Mouse (Mus musculus): ENCODE results near the gene Slc26a9. TPM values are rescaled to one million over a fixed set of nuclear protein-coding genes. Genes with fewer than 3 reads are reported as not detected.

Gene Slc26a9
- polyA plus RNA-seq (2012; ENCODE audit: low replicate concordance): not detected in 2 replicates

GRCm38 (mm10) chr1:131743868-131744464 is at the start of gene Slc26a9:
Slc26a9 (plus strand) TSS chr1:131744022.

GRCm38 (mm10) chr1:131797202-131797909 is 53.5 kb downstream of the Slc26a9 start, which contains the start of gene Pm20d1:
Pm20d1 (plus strand) TSS chr1:131797381.

Other genes starting within 250 kb of the Slc26a9 start
- 4.0 and 13.7 TPM in 2 replicates for gene Srgap2, start 216.7 kb upstream of the Slc26a9 start, polyA plus RNA-seq (2012; ENCODE audit: low replicate concordance)
- gene Fam72a, start 216.1 kb upstream of the Slc26a9 start, polyA plus RNA-seq (2012; ENCODE audit: low replicate concordance): 1.3 and 1.8 TPM in 2 replicates
- not detected in 2 replicates for gene Avpr1b, start 144.8 kb upstream of the Slc26a9 start, polyA plus RNA-seq (2012; ENCODE audit: low replicate concordance)
- gene Ctse, start 105.7 kb upstream of the Slc26a9 start, polyA plus RNA-seq (2012; ENCODE audit: low replicate concordance): 68.5 and 139 TPM in 2 replicates
- gene Rab7b, start 55.3 kb upstream of the Slc26a9 start, polyA plus RNA-seq (2012; ENCODE audit: low replicate concordance): 0.21 and 0.54 TPM in 2 replicates
- gene Pm20d1, start 53.4 kb downstream of the Slc26a9 start, polyA plus RNA-seq (2012; ENCODE audit: low replicate concordance): 0.06 and 0.16 TPM in 2 replicates
- 3.9 and 14.9 TPM in 2 replicates for gene Slc41a1, start 83.5 kb downstream of the Slc26a9 start, polyA plus RNA-seq (2012; ENCODE audit: low replicate concordance)
- 1.6 and 6.1 TPM in 2 replicates for gene Rab29, start 123.2 kb downstream of the Slc26a9 start, polyA plus RNA-seq (2012; ENCODE audit: low replicate concordance)
- gene Nucks1, start 166.5 kb downstream of the Slc26a9 start, polyA plus RNA-seq (2012; ENCODE audit: low replicate concordance): 8.3 and 8.5 TPM in 2 replicates
- 2.2 and 7.9 TPM in 2 replicates for gene Slc45a3, start 218.9 kb downstream of the Slc26a9 start, polyA plus RNA-seq (2012; ENCODE audit: low replicate concordance)